Mouse (Mus musculus) lung, postnatal 36 days (tissue): ENCODE data around the gene Rnf149.
"Not testable (repeated sequence)": the region's sequence is repeated elsewhere in the genome, so short reads cannot be mapped to it uniquely, and the experiment has no call there.

Source experiments
- DNase-seq: peaks from one replicate; pipeline ENCODE4 v3.0.0; 2022; ENCODE audit warnings: mixed read lengths

Rnf149 gene

GRCm38 (mm10) chr1:39577253-39577705 is at the start of gene Rnf149:
Gene Rnf149 (minus strand): TSS chr1:39577405.
- DNase-seq: peak; percentile 95

DNA sequence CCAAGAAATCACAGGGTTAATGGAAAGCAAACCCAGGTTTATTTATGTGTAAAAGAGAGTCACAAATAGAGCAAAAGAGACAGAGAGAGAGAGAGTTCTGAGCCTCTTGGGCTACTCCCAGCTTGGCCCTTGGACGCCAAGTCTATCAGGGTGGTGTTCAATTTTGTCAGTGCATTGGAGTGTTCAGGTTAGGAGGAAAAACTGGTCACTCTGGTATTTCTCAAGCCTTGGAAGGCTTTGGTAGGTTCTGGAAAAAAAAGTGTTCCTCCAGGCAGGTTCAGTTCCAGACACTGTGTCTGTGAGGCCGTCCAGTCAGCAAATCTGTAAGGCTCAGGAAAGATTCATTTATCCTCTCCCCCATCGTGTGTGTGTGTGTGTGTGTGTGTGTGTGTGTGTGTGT is 48.3 kb upstream of the Rnf149 start:
- no peak for DNase-seq

DNA sequence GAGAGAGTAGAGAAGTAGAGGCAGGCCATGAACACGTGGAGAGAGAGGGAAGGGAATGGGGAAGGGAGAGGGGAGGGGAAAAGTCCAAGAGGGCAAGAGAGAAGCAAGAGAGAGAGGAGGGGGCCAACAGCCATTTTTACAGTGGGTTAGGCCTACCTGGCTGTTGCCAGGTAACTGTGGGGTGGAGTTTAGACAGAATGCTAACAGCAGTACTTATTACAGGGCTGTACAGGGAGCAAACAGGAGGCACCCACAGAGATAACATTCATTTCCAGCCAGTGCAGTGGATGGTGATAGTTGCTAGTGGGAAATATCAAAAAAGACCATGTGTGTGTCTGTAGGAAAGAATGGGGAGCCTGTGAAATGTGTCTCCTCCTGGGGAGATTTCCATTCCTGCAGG is 46.5 kb upstream of the Rnf149 start:
- no peak for DNase-seq

- no peak for DNase-seq
Observed at GRCm38 (mm10) chr1:39623106-39623505, 45.9 kb upstream of the Rnf149 start.

DNA sequence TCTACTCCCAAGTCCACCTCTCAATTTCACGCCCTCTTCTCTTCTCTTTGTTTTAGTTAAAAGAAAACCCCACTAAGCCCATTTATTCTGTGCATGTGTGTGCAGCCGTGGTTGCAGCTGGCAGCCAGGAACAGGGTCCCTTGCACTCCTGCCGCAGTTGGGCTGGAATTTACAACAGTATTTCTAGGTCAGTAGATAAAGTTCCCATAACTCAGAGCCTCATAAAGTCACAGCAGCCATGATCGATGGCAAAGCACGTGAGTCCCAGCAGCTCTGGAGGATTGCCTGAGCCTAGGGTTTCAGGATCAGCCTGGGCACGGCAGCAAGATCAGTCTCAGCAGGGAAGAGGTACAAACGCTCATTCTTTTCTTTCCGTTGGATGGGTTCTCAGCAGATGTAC is 41.3 kb upstream of the Rnf149 start:
- DNase-seq: no peak

- no peak for DNase-seq
Observed at GRCm38 (mm10) chr1:39615526-39615925, 38.3 kb upstream of the Rnf149 start.

- DNase-seq: peak; percentile 28
Observed at GRCm38 (mm10) chr1:39614462-39615279, 37.5 kb upstream of the Rnf149 start.

- DNase-seq: no peak
Observed at GRCm38 (mm10) chr1:39613061-39613460, 35.9 kb upstream of the Rnf149 start.

DNA sequence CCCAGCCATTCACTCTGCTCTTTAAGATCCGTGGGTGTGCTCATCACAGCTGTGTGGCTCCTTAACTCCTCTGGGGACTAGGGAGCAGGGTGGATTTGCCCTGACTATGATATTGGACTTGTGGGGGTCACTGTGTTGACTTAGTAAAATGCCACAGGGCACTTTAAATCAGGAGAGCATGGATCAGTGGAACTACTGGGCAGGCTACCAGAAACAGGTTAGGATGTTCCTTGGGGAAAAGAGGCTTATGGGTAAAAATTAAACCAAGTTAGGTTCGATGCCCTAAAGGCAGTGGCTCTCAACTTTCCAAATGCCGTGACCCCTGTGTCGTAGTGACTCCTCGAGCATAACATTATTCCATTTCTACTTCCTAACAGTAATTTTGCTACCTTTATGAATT is 35.3 kb upstream of the Rnf149 start:
- no peak for DNase-seq

DNA sequence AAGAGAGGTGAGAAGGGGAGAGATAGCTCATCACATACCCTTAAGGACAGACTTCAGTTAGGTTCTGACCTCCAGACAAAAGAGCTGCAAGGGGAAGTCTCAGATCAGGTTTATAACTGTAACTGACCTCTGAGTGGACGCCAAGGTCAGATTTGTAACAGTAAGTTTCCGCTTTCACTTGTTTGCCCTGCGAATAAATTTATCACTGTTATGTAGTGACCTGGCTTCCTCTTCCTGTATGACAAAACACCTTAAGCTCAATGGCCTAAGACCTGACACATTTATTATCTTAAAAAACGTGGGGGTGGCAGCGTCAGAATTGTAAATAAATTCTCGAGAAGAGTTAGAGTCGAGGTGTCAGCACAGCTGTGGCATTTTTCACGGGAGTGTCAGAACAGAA is 31.3 kb upstream of the Rnf149 start:
- DNase-seq: no peak

DNA sequence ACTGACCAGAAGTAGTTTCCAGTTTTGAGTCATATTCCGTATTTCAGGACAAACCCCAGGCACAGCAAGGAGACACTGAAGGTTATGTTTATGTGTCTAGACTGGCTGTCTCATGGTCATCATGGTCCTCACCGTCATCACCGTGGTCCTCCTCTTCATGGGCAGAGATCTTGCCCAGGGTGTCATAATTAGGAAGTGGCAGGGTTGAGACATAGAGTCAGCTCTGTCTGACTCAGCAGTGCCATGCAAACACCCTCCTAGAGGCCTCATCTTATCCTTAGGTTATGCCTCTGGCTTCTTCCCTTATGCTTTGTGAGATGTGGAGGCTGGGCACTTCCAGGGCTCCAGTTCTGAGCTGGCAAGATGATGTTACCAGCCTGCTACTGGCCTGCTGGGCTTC is 25.3 kb upstream of the Rnf149 start:
- DNase-seq: peak; percentile 32

DNA sequence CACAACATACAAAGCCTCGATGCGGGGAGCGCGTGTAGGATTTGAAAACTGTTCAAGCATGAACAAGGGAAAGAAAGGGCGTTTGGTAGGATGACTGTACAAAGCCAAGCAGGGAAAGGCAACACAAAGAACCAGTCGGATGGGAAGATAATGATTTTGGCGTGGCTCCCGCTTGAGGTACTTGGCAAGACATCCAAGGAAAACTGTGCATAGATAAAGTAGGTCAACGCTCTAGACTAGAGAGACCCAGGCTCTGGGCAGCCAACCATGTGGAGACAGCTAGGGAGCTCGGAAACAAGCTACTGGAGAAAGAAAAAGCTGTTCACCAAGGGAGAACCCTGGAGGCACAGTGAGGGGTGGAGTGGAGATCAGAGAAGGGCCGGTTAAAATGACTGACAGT is 21.5 kb upstream of the Rnf149 start:
- no peak for DNase-seq

- DNase-seq: not testable (repeated sequence)
Observed at GRCm38 (mm10) chr1:39597135-39597534, 19.9 kb upstream of the Rnf149 start.

GRCm38 (mm10) chr1:39593836-39594235 is 16.6 kb upstream of the Rnf149 start:
- no peak for DNase-seq

- no peak for DNase-seq
Observed at GRCm38 (mm10) chr1:39592090-39592489, 14.9 kb upstream of the Rnf149 start.

DNA sequence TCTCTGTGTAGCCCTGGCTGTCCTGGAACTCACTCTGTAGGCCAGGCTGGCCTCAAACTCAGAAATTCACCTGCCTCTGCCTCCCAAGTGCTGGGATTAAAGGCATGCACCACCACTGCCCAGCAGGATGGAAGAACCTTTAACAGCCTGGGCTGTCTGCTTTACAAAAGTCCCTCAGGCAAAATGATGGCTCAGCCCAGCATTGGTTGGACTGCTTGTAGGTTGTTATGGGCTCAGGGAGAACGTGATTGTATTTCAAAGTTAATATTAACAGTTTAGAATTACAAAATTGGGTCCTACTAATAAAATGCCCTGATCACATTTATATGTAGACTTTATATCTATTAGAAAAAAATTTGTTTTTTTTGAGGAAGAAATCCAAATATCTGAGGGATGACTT is 14.4 kb upstream of the Rnf149 start:
- not testable (repeated sequence) for DNase-seq

GRCm38 (mm10) chr1:39590193-39590592 is 13.0 kb upstream of the Rnf149 start:
- no peak for DNase-seq

DNA sequence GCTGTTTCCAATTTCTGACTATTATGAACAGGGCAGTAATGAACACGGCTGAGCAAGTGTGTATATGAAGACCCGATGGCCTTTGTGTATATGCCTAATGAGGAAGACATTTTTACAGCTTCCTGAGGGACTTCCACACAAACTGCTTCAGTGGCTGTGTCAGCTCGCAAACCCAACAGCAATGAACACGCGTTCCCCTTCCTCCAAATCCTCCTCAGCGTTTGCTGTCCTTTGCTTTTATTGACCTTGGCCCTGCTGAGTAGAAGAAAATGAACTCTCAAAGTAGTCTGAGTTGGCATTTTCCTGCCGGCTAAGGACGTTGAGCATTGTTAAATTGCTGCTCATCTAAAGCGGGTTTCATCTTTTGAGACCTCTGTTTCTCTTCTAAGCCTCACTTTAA is 8.2 kb upstream of the Rnf149 start:
- DNase-seq: no peak

- DNase-seq: peak; percentile 32
Observed at GRCm38 (mm10) chr1:39583173-39583572, 6.0 kb upstream of the Rnf149 start.

DNA sequence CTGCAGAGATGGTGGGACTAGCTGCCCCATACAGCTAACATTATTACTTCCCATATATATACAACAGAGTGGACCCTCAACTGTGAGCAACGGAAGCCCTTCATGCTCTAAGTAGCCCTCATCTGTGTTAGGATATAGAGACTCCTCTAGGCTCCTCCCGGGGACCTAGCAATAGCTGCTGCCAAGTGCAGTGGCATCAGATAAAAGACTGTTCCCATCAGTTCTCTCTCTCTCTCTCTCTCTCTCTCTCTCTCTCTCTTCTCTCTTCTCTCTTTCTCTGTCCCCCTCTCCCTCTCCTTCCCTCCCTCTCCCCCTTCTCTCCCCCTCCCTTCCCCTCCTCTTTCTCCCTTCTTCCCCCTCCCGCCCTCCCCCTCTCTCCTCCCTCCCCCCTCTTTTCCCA is 4.0 kb upstream of the Rnf149 start:
- no peak for DNase-seq

DNA sequence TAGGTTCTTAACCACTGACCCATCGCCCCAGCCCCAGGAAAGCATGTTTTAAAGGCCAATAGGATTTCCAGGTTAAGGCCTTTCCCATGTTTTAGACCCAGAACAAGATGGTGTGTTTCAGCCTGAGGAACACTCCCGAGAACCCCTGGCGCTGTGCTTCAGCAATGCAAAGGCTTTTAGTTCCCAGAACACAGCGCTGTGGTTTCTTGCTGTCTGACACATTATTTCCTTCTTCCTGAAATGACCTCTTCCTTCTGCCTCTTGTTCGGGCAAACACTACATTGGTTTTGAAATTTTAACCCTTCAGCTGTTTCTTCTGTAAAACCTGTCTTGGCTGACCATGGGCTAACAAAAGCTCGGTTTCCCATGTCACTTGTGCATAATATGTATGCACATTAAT is 1.9 kb upstream of the Rnf149 start:
- DNase-seq: peak; percentile 67

DNA sequence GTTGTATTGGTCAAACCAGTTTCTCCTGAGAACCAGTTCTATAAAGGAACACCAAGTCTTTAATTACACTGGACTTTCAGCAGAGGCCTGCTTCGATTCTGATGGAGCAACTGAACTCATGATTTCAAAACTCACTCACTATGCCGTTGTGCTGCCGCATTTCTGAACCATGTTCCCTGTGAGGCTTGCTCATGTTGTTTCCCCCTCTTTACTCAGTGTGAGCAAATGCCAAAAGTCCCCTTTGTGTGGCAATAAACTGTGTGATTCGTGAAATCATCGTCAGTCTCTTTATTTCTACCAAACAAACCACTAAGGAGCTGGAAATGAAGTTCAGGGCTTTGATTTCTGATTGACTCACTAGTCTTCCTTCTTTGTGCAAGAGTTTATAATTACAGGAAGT is 1.2 kb upstream of the Rnf149 start:
- peak; percentile 52 for DNase-seq

DNA sequence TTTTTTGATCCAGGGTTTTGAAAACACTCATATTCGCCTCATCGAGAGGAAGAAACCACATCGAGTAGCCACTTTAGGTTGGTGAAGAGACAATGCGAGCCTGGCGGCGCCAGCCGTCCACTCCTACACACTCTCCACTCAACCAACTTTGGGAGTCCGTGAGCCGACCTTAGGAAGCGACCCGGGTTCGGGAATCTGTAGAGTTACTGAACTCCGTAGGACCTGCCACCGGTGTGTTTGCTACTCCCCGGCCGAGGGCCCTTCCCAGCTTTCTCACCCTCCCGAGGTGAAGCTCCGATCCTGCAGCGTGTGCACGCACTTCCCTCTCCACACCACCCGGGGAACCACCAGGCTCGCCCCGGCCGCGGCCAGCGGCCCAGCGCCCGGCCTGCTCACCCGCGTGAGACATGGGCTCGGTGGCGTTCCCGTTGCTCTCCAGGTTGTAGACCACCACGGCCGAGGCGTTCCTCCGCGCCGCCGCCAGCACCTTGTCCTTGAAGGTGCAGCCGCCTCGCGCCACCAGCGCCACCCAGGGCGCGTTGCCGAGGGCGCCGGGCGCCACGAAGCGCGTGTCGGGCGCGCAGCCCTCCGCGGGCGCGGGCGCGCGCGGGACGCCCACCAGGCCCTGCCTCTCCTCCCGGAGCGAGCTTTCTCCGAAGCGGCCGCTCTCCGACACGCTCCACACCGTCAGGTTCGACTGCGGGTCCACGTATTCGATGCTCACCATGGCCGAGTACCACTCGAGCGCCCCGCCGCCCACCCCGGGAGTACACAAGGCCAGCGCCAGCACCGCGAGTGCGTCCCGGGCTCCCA is 568 bp downstream of the Rnf149 start:
- peak; percentile 44 for DNase-seq

- DNase-seq: no peak
Observed at GRCm38 (mm10) chr1:39575778-39576375, 1.3 kb downstream of the Rnf149 start.
